Mouse (Mus musculus) myocyte (in vitro differentiated cells): ENCODE measurements around the gene Tgm2. TPM values are rescaled to one million over a fixed set of nuclear protein-coding genes. Genes with fewer than 3 reads are reported as not detected.

Experiments used
- H3K27me3 ChIP-seq: one replicate; pipeline ENCODE4 v1.6.1; 2011; ENCODE audit not compliant: control insufficient read depth, insufficient read depth, insufficient read length
- H3K36me3 ChIP-seq: one replicate; pipeline ENCODE4 v1.6.1; 2011; ENCODE audit not compliant: control insufficient read depth, insufficient read depth
- H3K4me2 ChIP-seq: one replicate; pipeline ENCODE4 v1.6.1; 2011; ENCODE audit warnings: low read depth, control low read depth
- H3K4me3 ChIP-seq: one replicate; pipeline ENCODE4 v1.5.1; 2011; ENCODE audit warnings: mild to moderate bottlenecking, control low read depth, moderate library complexity
- H3K79me2 ChIP-seq: one replicate; pipeline ENCODE4 v1.6.1; 2011; ENCODE audit not compliant: control insufficient read depth, insufficient read depth
- H3ac ChIP-seq: one replicate; pipeline ENCODE4 v1.6.1; 2011; ENCODE audit not compliant: control insufficient read depth, insufficient read length
- CEBPB ChIP-seq: IDR thresholded peaks from 2 replicates; pipeline ENCODE4 v1.6.1; 2011; ENCODE audit warnings: mild to moderate bottlenecking, moderate library complexity; ENCODE audit not compliant: poor library complexity, insufficient read depth, severe bottlenecking
- E2F4 ChIP-seq: IDR thresholded peaks from one replicate; pipeline ENCODE4 v1.6.1; 2011; ENCODE audit warnings: mild to moderate bottlenecking, control low read depth, moderate library complexity; ENCODE audit not compliant: insufficient read depth
- MAX ChIP-seq: IDR thresholded peaks from one replicate; pipeline ENCODE4 v1.6.1; 2011; ENCODE audit warnings: low read depth, mild to moderate bottlenecking, control low read depth
- MYOD1 ChIP-seq, 3 experiments: IDR thresholded peaks; one replicate each; pipeline ENCODE4 v1.6.1; 2011; ENCODE audit warnings: control low read depth in 2 of 3, low read depth in 2 of 3, mild to moderate bottlenecking in 2 of 3, moderate library complexity in 1 of 3; ENCODE audit not compliant: insufficient read length in 2 of 3, control insufficient read depth in 1 of 3
- MYOG ChIP-seq, 3 experiments: IDR thresholded peaks; one replicate each; pipeline ENCODE4 v1.6.1; 2011; ENCODE audit warnings: control low read depth in 2 of 3, low read depth in 2 of 3, mild to moderate bottlenecking in 2 of 3; ENCODE audit not compliant: insufficient read length in 2 of 3, control insufficient read depth in 1 of 3, insufficient read depth in 1 of 3
- POLR2A ChIP-seq: IDR thresholded peaks from one replicate; pipeline ENCODE4 v1.6.1; 2011; ENCODE audit warnings: low read depth, mild to moderate bottlenecking, control low read depth, moderate library complexity; ENCODE audit not compliant: insufficient read length
- POLR2AphosphoS2 ChIP-seq: IDR thresholded peaks from one replicate; pipeline ENCODE4 v1.6.1; 2011; ENCODE audit warnings: low read depth, control low read depth; ENCODE audit not compliant: insufficient read length
- REST ChIP-seq: IDR thresholded peaks from one replicate; pipeline ENCODE4 v1.6.1; 2011; ENCODE audit warnings: mild to moderate bottlenecking, control low read depth, moderate library complexity; ENCODE audit not compliant: insufficient read depth, insufficient read length
- SRF ChIP-seq: IDR thresholded peaks from one replicate; pipeline ENCODE4 v1.6.1; 2011; ENCODE audit warnings: low read depth; ENCODE audit not compliant: control insufficient read depth, insufficient read length
- TCF12 ChIP-seq: IDR thresholded peaks from one replicate; pipeline ENCODE4 v1.6.1; 2011; ENCODE audit warnings: mild to moderate bottlenecking, control low read depth; ENCODE audit not compliant: poor library complexity, insufficient read depth, severe bottlenecking
- TCF3 ChIP-seq: IDR thresholded peaks from one replicate; pipeline ENCODE4 v1.6.1; 2011; ENCODE audit warnings: low read depth, control low read depth; ENCODE audit not compliant: insufficient read length
- USF1 ChIP-seq: IDR thresholded peaks from one replicate; pipeline ENCODE4 v1.6.1; 2011; ENCODE audit warnings: low read depth, mild to moderate bottlenecking, control low read depth, moderate library complexity
- polyA plus RNA-seq: library from polyadenylated mRNA; unstranded; fragments of >200 nt; fragmentation: generic; extraction: Trizol; gene quantifications from one replicate; pipeline ENCODE4 v1.2.1, GENCODE M21; 2012; ENCODE audit warnings: missing spikeins

Tgm2 gene
- polyA plus RNA-seq, 1 experiment = 61.0 TPM

DNA sequence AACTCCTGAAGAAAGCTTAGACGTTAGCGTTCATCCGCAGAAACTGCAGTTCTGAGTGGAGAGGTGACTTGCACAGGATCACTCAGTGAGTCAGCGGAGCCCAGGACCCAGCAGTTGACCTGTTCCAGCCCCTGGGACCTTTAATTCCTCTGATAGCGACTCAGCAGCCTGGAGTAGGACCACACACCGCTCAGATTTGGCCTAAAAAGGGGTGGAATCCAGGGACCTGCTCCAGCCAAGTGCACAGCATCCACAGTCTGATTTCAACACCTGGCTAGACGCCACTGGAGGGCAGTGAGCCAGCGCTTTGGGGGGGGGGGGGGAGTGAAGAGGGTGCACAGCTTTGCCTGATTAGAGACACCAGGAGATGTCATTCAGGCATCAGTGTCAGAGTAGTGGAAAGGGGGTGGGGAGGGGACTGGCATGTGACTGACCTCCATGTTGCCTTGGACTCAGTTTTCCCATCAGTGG, 22.5 kb upstream of the Tgm2 start:
- H3K4me2 ChIP-seq = peak overlapping the region; percentile 64
- no peak overlapping the region for H3K4me3 ChIP-seq
- H3ac ChIP-seq = no peak overlapping the region
- H3K27me3 ChIP-seq = no peaks in the 10 kb centered on the region
- H3K79me2 ChIP-seq = no peaks in the 10 kb centered on the region
- H3K36me3 ChIP-seq = no peaks in the 10 kb centered on the region
- TF ChIP-seq REST (no peak), POLR2AphosphoS2 (no peak), POLR2A (no peak), TCF12 (no peak), E2F4 (no peak), USF1 (no peak), TCF3 (no peak), MYOD1 (IDR thresholded peaks at IDR 0.05; ENCODE audit: control insufficient read depth in 1 of 3, insufficient read length in 2 of 3, low read depth in 2 of 3) (no peak), SRF (no peak), MYOG (IDR thresholded peaks at IDR 0.05; ENCODE audit: control insufficient read depth in 1 of 3, insufficient read depth in 1 of 3, insufficient read length in 2 of 3, low read depth in 2 of 3) (no peak), MAX (no peak), CEBPB (no peak)

DNA sequence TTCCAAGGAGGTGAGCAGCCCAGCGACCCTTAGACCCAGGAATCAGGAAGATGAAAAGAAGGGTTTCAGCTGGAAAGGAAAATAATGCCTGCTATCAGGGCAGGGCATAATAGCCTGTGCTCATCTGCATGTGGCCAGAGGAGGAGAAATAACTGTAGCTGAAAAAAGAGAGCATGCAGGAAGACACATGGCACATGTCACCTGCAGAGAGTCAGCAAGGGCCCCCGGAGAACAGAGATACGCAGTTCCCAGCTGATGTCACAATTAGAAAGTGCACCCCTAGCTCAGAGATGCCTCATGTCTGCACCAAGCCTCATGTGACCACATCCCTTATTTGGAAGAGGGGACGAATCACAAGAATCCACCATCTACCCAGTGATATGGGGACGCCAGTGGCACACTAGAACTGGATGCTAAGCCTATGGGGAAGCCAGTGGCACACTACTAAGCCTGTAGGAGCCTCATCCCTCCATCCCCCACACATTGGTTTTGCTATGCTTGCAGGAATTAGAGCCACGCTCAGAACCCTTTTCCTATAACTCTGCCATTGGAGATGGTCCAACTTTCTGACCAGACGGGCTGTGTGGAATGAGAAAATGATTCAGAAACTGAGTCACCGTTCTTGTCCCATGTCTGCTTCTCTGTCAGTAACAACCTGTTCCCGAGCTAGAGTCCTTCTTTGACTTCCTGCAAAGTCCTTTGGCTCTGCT, 21.4 kb upstream of the Tgm2 start:
- Histone ChIP-seq H3K4me2 (peak overlapping the region; percentile 64), H3K36me3 (no peaks in the 10 kb centered on the region), H3K27me3 (no peaks in the 10 kb centered on the region), H3K4me3 (no peak overlapping the region), H3K79me2 (no peaks in the 10 kb centered on the region), H3ac (no peak overlapping the region)
- TF ChIP-seq MYOD1 (IDR thresholded peaks at IDR 0.05; ENCODE audit: control insufficient read depth in 1 of 3, insufficient read length in 2 of 3, low read depth in 2 of 3) = no peak
- TF ChIP-seq CEBPB = peak; percentile 49; the same call in 1 of the 2 replicates
- peak; percentile 90 for TF ChIP-seq USF1
- peak; percentile 87 for TF ChIP-seq SRF

DNA sequence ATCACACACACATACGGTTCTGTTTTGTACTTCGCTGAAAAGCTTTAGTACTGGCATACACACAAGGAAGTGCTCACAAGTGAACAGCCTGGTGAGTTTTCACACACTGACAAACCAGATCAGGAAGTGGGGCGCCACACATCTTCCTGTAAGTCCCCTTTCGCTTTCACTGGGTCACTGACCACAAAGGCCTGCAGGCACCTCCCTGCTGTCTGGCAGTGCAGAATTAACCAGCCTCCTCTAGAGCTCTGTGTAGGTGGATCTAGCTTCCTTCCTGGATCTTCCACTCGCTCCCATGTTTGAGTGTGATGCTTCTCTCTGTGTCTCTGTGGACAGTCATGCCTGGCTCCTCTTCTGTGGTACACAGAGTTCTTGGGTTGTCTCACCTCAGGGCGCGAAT, 20.4 kb upstream of the Tgm2 start:
- peak overlapping the region; percentile 64 for H3K4me2 ChIP-seq
- TF ChIP-seq SRF = no peak
- no peak for TF ChIP-seq MYOG (IDR thresholded peaks at IDR 0.05; ENCODE audit: control insufficient read depth in 1 of 3, insufficient read depth in 1 of 3, insufficient read length in 2 of 3, low read depth in 2 of 3)
- TF ChIP-seq TCF3 = no peak
- no peak for TF ChIP-seq E2F4
- no peaks in the 10 kb centered on the region for H3K36me3 ChIP-seq

DNA sequence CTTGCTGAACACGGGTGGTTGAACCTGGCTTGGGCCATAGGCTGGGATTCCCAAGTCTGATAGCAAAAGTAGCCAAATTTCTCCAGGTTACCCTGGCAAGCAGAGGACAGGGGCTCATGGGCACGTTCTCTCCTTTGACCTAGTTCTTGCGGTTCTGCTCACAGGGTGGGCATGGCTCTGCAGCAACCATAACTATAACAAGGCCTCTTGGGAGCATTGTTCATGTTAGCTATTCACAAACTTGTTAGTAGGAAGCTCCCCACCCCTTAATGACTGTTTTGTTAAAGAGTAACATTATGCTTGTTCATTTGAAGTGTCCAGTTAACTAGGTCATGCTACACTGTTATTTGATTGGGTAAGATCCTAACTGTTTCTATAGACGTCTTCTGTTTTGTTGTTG, 19.5 kb upstream of the Tgm2 start:
- Histone ChIP-seq H3K4me2 (no peak overlapping the region), H3K27me3 (no peaks in the 10 kb centered on the region), H3ac (no peak overlapping the region), H3K4me3 (no peak overlapping the region), H3K36me3 (no peaks in the 10 kb centered on the region), H3K79me2 (no peaks in the 10 kb centered on the region)
- TF ChIP-seq CEBPB (no peak), MAX (no peak), TCF3 (no peak), POLR2AphosphoS2 (no peak)

More for the DNA sequence above, 20.4 kb upstream of the Tgm2 start:
- Histone ChIP-seq H3ac (no peak overlapping the region), H3K4me3 (no peak overlapping the region), H3K27me3 (no peaks in the 10 kb centered on the region), H3K79me2 (no peaks in the 10 kb centered on the region)

DNA sequence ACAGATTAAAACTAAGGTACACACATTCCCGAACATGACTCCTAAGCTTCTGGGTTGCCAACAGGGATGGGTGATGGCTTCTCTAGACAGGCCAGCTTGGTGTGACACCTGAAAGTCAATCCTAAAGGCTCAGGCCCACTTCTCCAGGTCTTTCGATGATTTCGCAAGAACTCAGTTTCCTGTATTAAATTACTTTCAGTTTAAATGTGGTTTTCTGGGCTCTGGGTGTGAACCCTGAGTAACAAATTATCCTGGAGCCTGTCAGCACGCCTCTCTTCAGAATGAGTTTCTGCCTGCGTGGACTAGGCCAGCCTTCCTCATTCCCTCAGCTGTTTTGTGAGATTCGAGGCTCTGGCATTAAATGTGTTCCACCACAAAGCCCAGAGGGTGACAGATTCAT, 16.8 kb upstream of the Tgm2 start:
- Histone ChIP-seq H3K4me2 (peak overlapping the region; percentile 16), H3K27me3 (no peaks in the 10 kb centered on the region), H3K36me3 (no peaks in the 10 kb centered on the region), H3K79me2 (no peaks in the 10 kb centered on the region), H3K4me3 (no peak overlapping the region), H3ac (no peak overlapping the region)
- TF ChIP-seq TCF12 (peak; percentile 2), POLR2A (no peak), MAX (no peak), POLR2AphosphoS2 (no peak), CEBPB (peak; percentile 95)
